Mouse (Mus musculus): ENCODE data around the gene Gnaz. TPM values are rescaled to one million over a fixed set of nuclear protein-coding genes. Genes with fewer than 3 reads are reported as not detected.
A peak's percentile ranks its signal among the peaks of the same experiment; 100 is the strongest.

The Gnaz gene
- total and polyA plus RNA-seq, 2 experiments from 2014 or later: 0.38 to 2.1 TPM

DNA sequence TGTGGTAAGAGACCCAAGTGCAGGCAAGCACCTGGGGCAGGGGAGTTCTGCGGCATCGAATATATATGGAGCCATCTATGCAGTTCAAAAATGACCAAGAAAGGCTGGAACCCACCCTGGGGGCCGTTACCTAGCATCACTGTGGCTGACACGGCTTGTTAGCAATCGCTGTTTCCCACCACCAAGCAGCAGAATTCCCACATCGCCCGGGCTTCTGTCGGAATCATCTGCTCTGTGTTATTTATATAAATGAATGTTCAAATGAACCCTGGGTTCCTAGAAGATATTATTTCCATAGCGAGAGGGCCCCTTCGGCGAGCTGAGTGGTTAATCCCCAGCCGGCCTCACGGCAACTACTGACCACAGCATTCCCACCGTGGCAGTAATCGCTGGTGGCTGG is 43.7 kb downstream of the Gnaz start:
- Histone ChIP-seq H3K36me3 (replicated peaks; ENCODE audit: control insufficient read depth, insufficient read depth, low read length) (no peaks in the 10 kb centered on the region), H3K9me3 (replicated peaks; ENCODE audit: control insufficient read depth, low read length) (no peaks in the 10 kb centered on the region), H3K4me3 (ENCODE audit: low read depth, low read length) (no peak overlapping the region), H3K4me2 (ENCODE audit: low read depth, low read length) (no peak overlapping the region), H3K27me3 (ENCODE audit: control insufficient read depth, insufficient read depth, low read length) (peaks cover 20% of the 10 kb centered on the region; the same call in 1 of the 2 replicates), H3K9ac (replicated peaks; ENCODE audit: low read depth, low read length) (no peak overlapping the region), H3K27ac (ENCODE audit: low read depth) (no peak overlapping the region), H3K4me1 (ENCODE audit: control insufficient read depth, insufficient read depth) (no peaks in the 10 kb centered on the region)
- no peak for DNase-seq (ENCODE audit: low spot score)
- no peak for ATAC-seq (ENCODE audit: insufficient read depth, low read depth)
- 87% methylated on average over 15 of the region's 15 CpGs for WGBS
- TF ChIP-seq EP300 (IDR thresholded peaks at IDR 0.05; ENCODE audit: low read depth): no peak
- no peak for TF ChIP-seq CTCF (IDR thresholded peaks at IDR 0.05; ENCODE audit: low read depth)

DNA sequence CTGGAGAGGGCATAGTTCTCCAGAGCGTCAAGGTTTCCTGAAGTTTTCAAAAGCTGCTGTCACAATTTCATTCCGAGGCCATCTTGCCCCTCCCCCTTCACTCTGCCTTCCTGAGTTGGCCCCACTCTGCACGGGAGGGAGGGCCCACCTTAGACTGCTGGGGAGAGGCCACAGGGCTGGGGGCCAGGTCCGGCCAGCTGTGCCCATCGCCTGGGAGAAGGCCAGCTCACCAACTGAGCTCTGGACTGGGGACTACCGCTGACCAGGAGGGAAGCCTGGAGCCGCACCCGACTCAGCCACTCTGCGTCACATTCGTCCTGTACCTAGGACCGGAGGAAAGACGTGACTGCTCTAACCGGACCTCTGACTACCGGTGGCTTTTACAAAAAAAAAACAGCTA is 48.5 kb downstream of the Gnaz start:
- H3K4me3 ChIP-seq (ENCODE audit: low read depth, low read length): no peak overlapping the region
- ATAC-seq (ENCODE audit: insufficient read depth, low read depth): no peak
- DNase-seq (ENCODE audit: low spot score): no peak
- no peaks in the 10 kb centered on the region for H3K9me3 ChIP-seq (replicated peaks; ENCODE audit: control insufficient read depth, low read length)
- no peaks in the 10 kb centered on the region for H3K36me3 ChIP-seq (replicated peaks; ENCODE audit: control insufficient read depth, insufficient read depth, low read length)
- TF ChIP-seq EP300 (IDR thresholded peaks at IDR 0.05; ENCODE audit: low read depth): no peak
- no peak for TF ChIP-seq CTCF (IDR thresholded peaks at IDR 0.05; ENCODE audit: low read depth)
- H3K4me2 ChIP-seq (ENCODE audit: low read depth, low read length): no peak overlapping the region
- H3K27ac ChIP-seq (ENCODE audit: low read depth): no peak overlapping the region
- no peak overlapping the region for H3K9ac ChIP-seq (replicated peaks; ENCODE audit: low read depth, low read length)
- no peaks in the 10 kb centered on the region for H3K4me1 ChIP-seq (ENCODE audit: control insufficient read depth, insufficient read depth)
- WGBS: 72% methylated on average over 13 of the region's 14 CpGs
- H3K27me3 ChIP-seq (ENCODE audit: control insufficient read depth, insufficient read depth, low read length): peaks cover 6% of the 10 kb centered on the region; the same call in 1 of the 2 replicates

- 0 out of 2 replicates have a peak, but pooled peaks cover 8% of the 10 kb centered on the region for H3K27me3 ChIP-seq (ENCODE audit: control insufficient read depth, insufficient read depth, low read length)
- H3K4me3 ChIP-seq (ENCODE audit: low read depth, low read length): no peak overlapping the region
- H3K4me2 ChIP-seq (ENCODE audit: low read depth, low read length): no peak overlapping the region
- DNase-seq (ENCODE audit: low spot score): no peak
- H3K36me3 ChIP-seq (replicated peaks; ENCODE audit: control insufficient read depth, insufficient read depth, low read length): no peaks in the 10 kb centered on the region
- no peaks in the 10 kb centered on the region for H3K9me3 ChIP-seq (replicated peaks; ENCODE audit: control insufficient read depth, low read length)
- no peak for ATAC-seq (ENCODE audit: insufficient read depth, low read depth)
- no peak overlapping the region for H3K27ac ChIP-seq (ENCODE audit: low read depth)
- 76% methylated on average over 4 of the region's 4 CpGs for WGBS
- no peak for TF ChIP-seq CTCF (IDR thresholded peaks at IDR 0.05; ENCODE audit: low read depth)
- no peak for TF ChIP-seq EP300 (IDR thresholded peaks at IDR 0.05; ENCODE audit: low read depth)
- H3K9ac ChIP-seq (replicated peaks; ENCODE audit: low read depth, low read length): no peak overlapping the region
- H3K4me1 ChIP-seq (ENCODE audit: control insufficient read depth, insufficient read depth): no peaks in the 10 kb centered on the region
Measured at GRCm38 (mm10) chr10:75016481-75016880, 49.5 kb downstream of the Gnaz start.

- no peak for DNase-seq (ENCODE audit: low spot score)
- no peaks in the 10 kb centered on the region for H3K36me3 ChIP-seq (replicated peaks; ENCODE audit: control insufficient read depth, insufficient read depth, low read length)
- H3K4me2 ChIP-seq (ENCODE audit: low read depth, low read length): no peak overlapping the region
- no peaks in the 10 kb centered on the region; the same call in 1 of the 2 replicates for H3K9me3 ChIP-seq (replicated peaks; ENCODE audit: control insufficient read depth, low read length)
- ATAC-seq (ENCODE audit: insufficient read depth, low read depth): no peak
- WGBS: 36% methylated on average over 2 of the region's 2 CpGs
- H3K27ac ChIP-seq (ENCODE audit: low read depth): no peak overlapping the region
- TF ChIP-seq CTCF (IDR thresholded peaks at IDR 0.05; ENCODE audit: low read depth) (no peak), EP300 (IDR thresholded peaks at IDR 0.05; ENCODE audit: low read depth) (no peak)
- H3K4me3 ChIP-seq (ENCODE audit: low read depth, low read length): no peak overlapping the region
- no peak overlapping the region for H3K9ac ChIP-seq (replicated peaks; ENCODE audit: low read depth, low read length)
- H3K27me3 ChIP-seq (ENCODE audit: control insufficient read depth, insufficient read depth, low read length): peaks cover 13% of the 10 kb centered on the region; the same call in 1 of the 2 replicates
- H3K4me1 ChIP-seq (ENCODE audit: control insufficient read depth, insufficient read depth): no peaks in the 10 kb centered on the region
Measured at GRCm38 (mm10) chr10:75020271-75020670, 53.3 kb downstream of the Gnaz start.

DNA sequence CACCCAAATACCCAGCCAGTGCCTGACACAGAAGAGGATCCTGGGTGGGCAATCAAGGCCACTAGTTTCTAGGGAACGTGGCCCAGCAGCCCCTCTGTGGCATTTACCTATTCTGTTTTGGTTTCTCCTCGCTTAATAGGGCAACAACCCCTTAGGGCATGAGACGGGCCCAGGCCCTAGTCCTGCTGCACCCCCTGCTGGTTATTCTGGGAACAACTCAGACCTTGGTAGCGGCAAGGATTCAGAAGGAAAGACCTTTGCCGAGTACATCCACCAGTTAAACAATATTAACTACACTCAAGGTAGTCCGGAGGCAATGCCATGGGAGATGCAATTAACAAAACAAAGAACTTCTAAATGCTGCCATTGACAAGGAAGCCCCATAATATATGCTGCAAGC is 54.2 kb downstream of the Gnaz start:
- ATAC-seq (ENCODE audit: insufficient read depth, low read depth): 0 out of 2 replicates have a peak, but pooled peaks have one; percentile 14
- peak; percentile 16 for DNase-seq (ENCODE audit: low spot score)
- H3K9me3 ChIP-seq (replicated peaks; ENCODE audit: control insufficient read depth, low read length): no peaks in the 10 kb centered on the region; the same call in 1 of the 2 replicates
- H3K27me3 ChIP-seq (ENCODE audit: control insufficient read depth, insufficient read depth, low read length): peaks cover 16% of the 10 kb centered on the region; the same call in 1 of the 2 replicates
- H3K27ac ChIP-seq (ENCODE audit: low read depth): no peak overlapping the region
- H3K9ac ChIP-seq (replicated peaks; ENCODE audit: low read depth, low read length): no peak overlapping the region
- no peak for TF ChIP-seq EP300 (IDR thresholded peaks at IDR 0.05; ENCODE audit: low read depth)
- peak; percentile 85 for TF ChIP-seq CTCF (IDR thresholded peaks at IDR 0.05; ENCODE audit: low read depth)
- no peak overlapping the region for H3K4me2 ChIP-seq (ENCODE audit: low read depth, low read length)
- 10% methylated on average over 6 of the region's 6 CpGs for WGBS
- no peaks in the 10 kb centered on the region for H3K36me3 ChIP-seq (replicated peaks; ENCODE audit: control insufficient read depth, insufficient read depth, low read length)
- H3K4me3 ChIP-seq (ENCODE audit: low read depth, low read length): no peak overlapping the region
- no peaks in the 10 kb centered on the region for H3K4me1 ChIP-seq (ENCODE audit: control insufficient read depth, insufficient read depth)

- Histone ChIP-seq H3K4me2 (ENCODE audit: low read depth, low read length) (no peak overlapping the region), H3K4me1 (ENCODE audit: control insufficient read depth, insufficient read depth) (no peaks in the 10 kb centered on the region), H3K9me3 (replicated peaks; ENCODE audit: control insufficient read depth, low read length) (no peaks in the 10 kb centered on the region; the same call in 1 of the 2 replicates), H3K27me3 (ENCODE audit: control insufficient read depth, insufficient read depth, low read length) (peaks cover 23% of the 10 kb centered on the region), H3K27ac (ENCODE audit: low read depth) (no peak overlapping the region), H3K36me3 (replicated peaks; ENCODE audit: control insufficient read depth, insufficient read depth, low read length) (no peaks in the 10 kb centered on the region), H3K9ac (replicated peaks; ENCODE audit: low read depth, low read length) (no peak overlapping the region), H3K4me3 (ENCODE audit: low read depth, low read length) (no peak overlapping the region)
- DNase-seq (ENCODE audit: low spot score): no peak
- WGBS: 70% methylated on average over 8 of the region's 8 CpGs
- ATAC-seq (ENCODE audit: insufficient read depth, low read depth): no peak
- TF ChIP-seq CTCF (IDR thresholded peaks at IDR 0.05; ENCODE audit: low read depth) (no peak), EP300 (IDR thresholded peaks at IDR 0.05; ENCODE audit: low read depth) (no peak)
Measured at GRCm38 (mm10) chr10:75026491-75026890, 59.5 kb downstream of the Gnaz start.
